Mouse (Mus musculus) left cerebral cortex, adult 2 months (tissue): ENCODE data around the gene Nrxn3. TPM values are rescaled to one million over a fixed set of nuclear protein-coding genes. Genes with fewer than 3 reads are reported as not detected.

ENCODE experiments used
- DNase-seq, 2 experiments: peaks; one replicate each; pipeline ENCODE4 v3.0.0; 2021 to 2022; ENCODE audit warnings: low spot score in 2 of 2, mixed read lengths in 1 of 2; ENCODE audit errors: extremely low spot score in 1 of 2
- H3K27ac ChIP-seq: fragments of 200-600 bp; 2 replicates; pipeline ENCODE4 v1.8.1; 2022
- H3K4me3 ChIP-seq: fragments of 200-600 bp; 2 replicates; pipeline ENCODE4 v1.8.1; 2022
- CTCF ChIP-seq: fragments of 200-600 bp; IDR thresholded peaks from 2 replicates; pipeline ENCODE4 v1.8.1; 2022; ENCODE audit warnings: antibody characterized with exemption, mild to moderate bottlenecking, moderate library complexity
- intact Hi-C: fragments of 180-260 bp; cut with DNase I; formaldehyde crosslinking; loops from one replicate; pipeline ENCODE4 v1.15.1; 2025
- total RNA-seq, 2 experiments: library from RNA; stranded (reverse); gene quantifications; 2 replicates each; pipeline ENCODE4 v1.2.3; 2021

The Nrxn3 gene
- total RNA-seq, 2 experiments from 2014 or later, result 250 to 274 TPM

- peak in 1 of 2 experiments; percentile 29 for DNase-seq
- intact Hi-C loops, result loop anchor here (5.0 kb wide), 1 partner anchor 65 kb away; no protein-coding TSS in a partner anchor
Measured at GRCm38 (mm10) chr12:89442323-89443038, 719.8 kb downstream of the Nrxn3 start.

GRCm38 (mm10) chr12:89450667-89451298 lies 728.1 kb downstream of the Nrxn3 start:
- peak; percentile 54 to 65 for DNase-seq
- no peak overlapping the region for H3K27ac ChIP-seq
- intact Hi-C loops, result no loop called here
- peak; percentile 76 for TF ChIP-seq CTCF
- no peak overlapping the region for H3K4me3 ChIP-seq

More at GRCm38 (mm10) chr12:89442323-89443038, 719.8 kb downstream of the Nrxn3 start:
- Histone ChIP-seq H3K27ac (no peak overlapping the region), H3K4me3 (no peak overlapping the region)
- no peak for TF ChIP-seq CTCF

DNA sequence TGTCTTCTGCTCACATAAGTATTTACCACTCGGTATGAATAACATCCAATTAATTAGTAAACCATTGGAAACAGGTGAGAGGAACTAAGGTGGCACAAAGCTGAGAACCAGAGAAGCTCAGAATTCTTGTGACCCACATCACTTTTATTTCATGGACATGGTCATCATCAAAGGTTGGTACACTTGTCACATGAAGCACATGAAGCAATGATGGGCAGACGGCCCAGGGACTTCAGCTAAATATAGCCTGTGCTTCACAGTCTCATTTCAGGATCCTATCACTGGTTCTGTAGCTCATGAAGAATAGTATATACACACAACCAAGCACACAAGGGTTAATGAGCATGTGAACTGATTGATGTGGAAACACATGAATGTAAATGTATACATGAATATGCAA lies 747.5 kb downstream of the Nrxn3 start:
- no peak overlapping the region for H3K27ac ChIP-seq
- no peak for DNase-seq
- intact Hi-C loops, result no loop called here
- no peak overlapping the region for H3K4me3 ChIP-seq
- no peak for TF ChIP-seq CTCF

DNA sequence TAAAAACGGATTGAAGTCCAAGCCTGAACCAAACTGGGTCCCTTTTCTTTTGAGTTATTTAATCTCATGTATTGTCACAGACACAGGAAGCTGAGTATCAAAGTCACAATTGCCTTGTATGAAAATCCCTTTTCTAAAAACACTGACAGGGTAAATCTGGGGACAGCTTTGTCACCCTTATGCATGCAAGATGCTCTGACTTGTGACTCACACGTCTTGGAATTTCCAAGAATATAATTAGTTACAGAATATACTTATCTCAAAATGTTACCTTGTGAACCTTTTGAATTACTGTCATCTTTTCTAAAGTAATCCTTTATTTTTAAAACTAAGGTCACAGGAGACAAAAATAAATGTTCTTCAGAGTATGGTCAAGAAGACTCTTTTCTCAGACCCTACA lies 748.6 kb downstream of the Nrxn3 start:
- no peak for DNase-seq
- intact Hi-C loops, result no loop called here
- Histone ChIP-seq H3K27ac (no peak overlapping the region), H3K4me3 (no peak overlapping the region)
- no peak for TF ChIP-seq CTCF

GRCm38 (mm10) chr12:89471874-89472273 lies 749.2 kb downstream of the Nrxn3 start:
- Histone ChIP-seq H3K4me3 (no peak overlapping the region), H3K27ac (no peak overlapping the region)
- intact Hi-C loops, result no loop called here
- TF ChIP-seq CTCF, result no peak
- DNase-seq, result no peak

DNA sequence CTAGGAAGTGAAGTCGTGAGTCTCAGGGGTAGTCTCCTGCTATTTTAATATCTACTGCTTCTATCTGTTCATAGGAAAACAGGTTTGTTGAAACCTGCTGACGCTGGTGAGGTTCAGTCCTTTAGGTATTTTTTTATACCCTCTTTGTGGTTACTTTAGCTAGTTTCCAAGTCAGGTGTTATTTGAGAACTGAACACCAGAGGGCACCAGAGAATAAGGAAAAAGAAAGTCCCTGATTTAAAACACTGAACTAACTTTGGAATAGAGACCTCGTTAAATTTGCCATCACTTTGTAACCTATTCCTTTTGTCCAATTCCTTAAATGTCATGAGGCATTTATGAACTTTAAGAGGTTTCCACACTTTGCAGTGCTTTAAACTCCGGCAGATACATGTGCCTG lies 756.4 kb downstream of the Nrxn3 start:
- peak; percentile 32 to 41 for DNase-seq

GRCm38 (mm10) chr12:89482223-89482622 lies 759.5 kb downstream of the Nrxn3 start:
- DNase-seq, result no peak
- intact Hi-C loops, result no loop called here
- Histone ChIP-seq H3K4me3 (no peak overlapping the region), H3K27ac (no peak overlapping the region)
- TF ChIP-seq CTCF, result no peak

More for the DNA sequence above, 756.4 kb downstream of the Nrxn3 start:
- Histone ChIP-seq H3K27ac (no peak overlapping the region), H3K4me3 (no peak overlapping the region)
- intact Hi-C loops, result no loop called here
- TF ChIP-seq CTCF, result peak; percentile 80

DNA sequence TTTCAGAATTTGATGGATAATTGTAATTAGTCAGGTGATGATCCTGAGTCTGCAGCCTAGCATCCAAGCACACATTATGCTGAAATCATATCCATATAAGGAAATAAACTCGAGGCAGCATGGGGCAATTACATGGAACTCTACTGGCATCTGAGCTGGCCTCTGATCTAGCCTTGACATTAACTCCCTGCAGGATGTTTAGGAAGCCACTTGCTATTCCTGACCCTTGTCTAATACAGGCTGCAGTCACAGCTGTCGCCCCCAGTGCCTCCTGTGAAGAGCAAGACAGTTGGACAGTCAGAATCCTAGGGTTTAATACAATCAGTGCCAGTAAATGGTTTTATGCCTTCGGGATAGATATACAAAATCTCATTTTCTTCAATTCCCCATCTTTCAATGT lies 781.4 kb downstream of the Nrxn3 start:
- no peak for DNase-seq
- intact Hi-C loops, result no loop called here
- H3K4me3 ChIP-seq, result no peak overlapping the region
- H3K27ac ChIP-seq, result no peak overlapping the region
- no peak for TF ChIP-seq CTCF

DNA sequence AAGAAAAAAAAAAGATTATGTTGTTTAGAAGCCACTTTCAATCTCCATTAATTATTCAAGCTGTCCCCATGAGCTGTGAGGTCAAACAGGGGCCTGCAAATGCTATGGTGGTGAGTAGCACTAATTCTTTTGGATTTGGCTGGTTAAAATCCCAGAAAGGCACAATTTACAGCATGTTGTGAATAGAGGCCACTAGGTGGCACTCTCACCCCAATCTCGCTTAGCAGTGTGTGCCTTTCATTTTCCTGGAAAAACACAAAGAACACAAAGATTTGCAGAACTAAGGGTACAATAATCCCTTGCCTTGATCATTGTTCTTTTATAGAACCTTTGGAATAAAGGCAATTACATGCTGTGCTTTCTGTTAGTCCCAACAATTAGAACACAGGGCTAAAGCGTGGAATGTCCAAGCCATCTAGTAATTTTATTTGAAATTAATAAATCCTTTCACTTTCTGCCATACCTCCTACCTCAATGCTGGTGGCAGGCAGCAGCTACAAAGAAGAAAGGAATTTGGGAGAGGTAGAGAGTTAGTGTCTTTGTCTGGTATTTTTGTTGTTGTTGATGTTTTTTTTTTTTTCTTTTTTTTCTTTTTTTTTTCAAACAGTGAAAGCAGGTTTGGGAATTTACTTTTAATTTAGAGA lies 782.6 kb downstream of the Nrxn3 start:
- DNase-seq, result peak; percentile 47 to 50
- intact Hi-C loops, result no loop called here
- Histone ChIP-seq H3K4me3 (no peak overlapping the region), H3K27ac (no peak overlapping the region)
- TF ChIP-seq CTCF, result peak; percentile 91

DNA sequence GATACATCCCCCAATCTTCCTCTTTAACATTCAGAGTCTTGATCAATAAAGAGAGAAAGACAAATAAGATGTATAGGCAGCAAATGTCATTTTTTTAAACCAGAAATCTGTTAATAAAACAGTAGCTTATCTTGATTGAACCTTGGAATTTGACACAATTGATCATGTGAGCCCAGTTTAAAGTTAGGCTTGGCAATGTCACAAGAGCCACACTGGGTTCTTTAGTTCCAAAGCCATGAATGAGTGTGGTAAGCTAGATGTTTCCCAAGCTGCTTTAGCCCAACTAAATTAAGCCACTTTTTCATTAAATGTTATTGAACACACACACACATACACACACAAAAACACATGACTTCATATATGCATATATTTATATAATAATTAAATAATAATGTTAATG lies 786.3 kb downstream of the Nrxn3 start:
- no peak overlapping the region for H3K4me3 ChIP-seq
- no peak for DNase-seq
- no peak for TF ChIP-seq CTCF
- intact Hi-C loops, result no loop called here
- H3K27ac ChIP-seq, result no peak overlapping the region

DNA sequence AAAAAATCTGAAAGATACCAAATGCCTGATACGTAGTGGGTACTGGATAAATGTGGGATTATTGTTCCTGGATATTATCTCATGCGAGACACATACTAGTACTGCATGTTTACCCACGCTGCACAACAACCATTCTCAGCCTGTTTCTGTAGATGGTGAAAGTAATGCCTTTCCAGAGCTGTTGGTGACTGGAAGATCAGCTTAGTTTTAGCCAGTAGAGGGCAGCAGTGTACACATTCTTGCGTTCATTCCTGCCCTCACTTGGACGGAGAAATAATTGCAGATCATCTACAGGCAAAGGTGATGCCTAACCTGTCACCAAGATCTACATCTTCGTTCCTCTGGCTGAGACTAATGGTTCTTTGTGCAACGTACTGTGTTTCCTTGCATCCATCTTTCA lies 791.1 kb downstream of the Nrxn3 start:
- H3K4me3 ChIP-seq, result no peak overlapping the region
- DNase-seq, result peak; percentile 57 to 65
- no peak overlapping the region for H3K27ac ChIP-seq
- intact Hi-C loops, result loop anchor here (10.0 kb wide), 2 partner anchors 891 to 1801 kb away; no protein-coding TSS in a partner anchor
- TF ChIP-seq CTCF, result peak; percentile 87

GRCm38 (mm10) chr12:89516046-89516445 lies 793.4 kb downstream of the Nrxn3 start:
- Histone ChIP-seq H3K4me3 (no peak overlapping the region), H3K27ac (no peak overlapping the region)
- no peak for TF ChIP-seq CTCF
- intact Hi-C loops, result loop anchor here (10.0 kb wide), 2 partner anchors 889 to 1799 kb away; no protein-coding TSS in a partner anchor
- no peak for DNase-seq
